Mouse (Mus musculus) adrenal gland, postnatal 36 days (tissue): Measurements from ENCODE around the gene Ankar. TPM values are rescaled to one million over a fixed set of nuclear protein-coding genes. Genes with fewer than 3 reads are reported as not detected.

Experiments used
- total RNA-seq, 2 experiments: library from RNA; stranded (reverse); gene quantifications; 2 replicates each; pipeline ENCODE4 v1.2.3; 2021

The Ankar gene
- total RNA-seq, 2 experiments from 2014 or later = not detected

Other genes with a start within 250 kb of the Ankar start
- under 1 TPM; 0.30 to 0.56 TPM for gene March4, start 163.6 kb downstream of the Ankar start, total RNA-seq
- gene Smarcal1, start 117.3 kb downstream of the Ankar start, total RNA-seq = 10 to 100 TPM; 44.8 to 47.0 TPM
- 1,000 to 10,000 TPM in 1 of 2 experiments, 100 to 1,000 TPM in 1; 972 to 1,009 TPM for gene Rpl37a, start 10.7 kb upstream of the Ankar start, total RNA-seq
- gene Igfbp2, start 123.9 kb upstream of the Ankar start, total RNA-seq = 1 to 10 TPM; 1.8 to 2.0 TPM
- gene Igfbp5, start 174.3 kb upstream of the Ankar start, total RNA-seq = 100 to 1,000 TPM in 1 of 2 experiments, 10 to 100 TPM in 1; 56.7 to 109 TPM